Mouse (Mus musculus) limb, embryonic 10.5 days (tissue): ENCODE results near the gene Ankrd13d. TPM values are rescaled to one million over a fixed set of nuclear protein-coding genes. Genes with fewer than 3 reads are reported as not detected.

Experiments used
- DNase-seq: peaks from one replicate; pipeline ENCODE4 v3.0.0-alpha.2; 2017; ENCODE audit warnings: low spot score
- H3K27ac ChIP-seq: fragments of 300-500 bp; sonication (generic); 2 replicates; pipeline ENCODE4 v1.5.1; 2016; ENCODE audit warnings: mild to moderate bottlenecking
- H3K27me3 ChIP-seq: fragments of 300-500 bp; sonication (generic); 2 replicates; pipeline ENCODE4 v1.6.1; 2016; ENCODE audit warnings: low read depth, mild to moderate bottlenecking; ENCODE audit not compliant: poor library complexity, severe bottlenecking
- H3K36me3 ChIP-seq: fragments of 300-500 bp; sonication (generic); 2 replicates; pipeline ENCODE4 v1.6.1; 2016; ENCODE audit warnings: mild to moderate bottlenecking, moderate library complexity
- H3K4me1 ChIP-seq: fragments of 300-500 bp; sonication (generic); 2 replicates; pipeline ENCODE4 v1.6.1; 2016
- H3K4me3 ChIP-seq: fragments of 300-500 bp; sonication (generic); 2 replicates; pipeline ENCODE4 v1.5.1; 2016; ENCODE audit warnings: mild to moderate bottlenecking, moderate library complexity
- H3K9me3 ChIP-seq: fragments of 300-500 bp; sonication (generic); replicated peaks from 2 replicates; pipeline ENCODE4 v1.6.1; 2016; ENCODE audit warnings: mild to moderate bottlenecking
- WGBS: fragments of 180-500 bp; shearing (Covaris S2); methylation state at CpG from one replicate; pipeline ENCODE4 v1.1.7; 2016; 5-methylcytosine and 5-hydroxymethylcytosine counted together
- polyA plus RNA-seq: library from polyadenylated mRNA; unstranded; fragments of >200 nt; fragmentation: Nextera tagmentation; extraction: Ambion mirVana; gene quantifications from 2 replicates; pipeline ENCODE4 v1.2.1, GENCODE M21; 2016

Gene Ankrd13d
- polyA plus RNA-seq, 1 experiment from 2014 or later = 7.9 TPM

GRCm38 (mm10) chr19:4309302-4309701, 26.4 kb upstream of the Ankrd13d start:
- H3K27ac ChIP-seq = no peak overlapping the region
- no peaks in the 10 kb centered on the region for H3K27me3 ChIP-seq
- WGBS = 95% methylated on average over 4 of the region's 4 CpGs
- peaks cover 18% of the 10 kb centered on the region for H3K4me1 ChIP-seq
- DNase-seq = no peak
- H3K9me3 ChIP-seq = no peaks in the 10 kb centered on the region
- H3K36me3 ChIP-seq = peaks cover 10% of the 10 kb centered on the region
- no peak overlapping the region for H3K4me3 ChIP-seq

- WGBS = 13% methylated on average over 42 of the region's 46 CpGs
- Histone ChIP-seq H3K27ac (peak within 1 kb of the TSS; percentile 93), H3K4me3 (peak within 1 kb of the TSS; percentile 89), H3K27me3 (no peaks in the 10 kb centered on the region), H3K36me3 (no peaks in the 10 kb centered on the region), H3K4me1 (peaks cover 49% of the 10 kb centered on the region), H3K9me3 (no peaks in the 10 kb centered on the region)
- peak; percentile 91 for DNase-seq
These were observed 23.2 kb upstream of the Ankrd13d start, which contains the start of gene Grk2 for GRCm38 (mm10) chr19:4306190-4306577. Grk2 (minus strand) TSS chr19:4306222.

GRCm38 (mm10) chr19:4305491-4306189, 22.7 kb upstream of the Ankrd13d start:
- Histone ChIP-seq H3K27ac (peak overlapping the region; percentile 93), H3K4me3 (peak overlapping the region; percentile 89), H3K36me3 (no peaks in the 10 kb centered on the region), H3K4me1 (peaks cover 55% of the 10 kb centered on the region), H3K9me3 (no peaks in the 10 kb centered on the region), H3K27me3 (no peaks in the 10 kb centered on the region)
- 3% methylated on average over 68 of the region's 68 CpGs for WGBS
- DNase-seq = peak; percentile 76

GRCm38 (mm10) chr19:4304871-4305321, 22.0 kb upstream of the Ankrd13d start:
- H3K27ac ChIP-seq = peak overlapping the region; percentile 93; the same call in 1 of the 2 replicates
- DNase-seq = no peak
- WGBS = 58% methylated on average over 4 of the region's 4 CpGs

GRCm38 (mm10) chr19:4304251-4304821, 21.4 kb upstream of the Ankrd13d start:
- Histone ChIP-seq H3K27me3 (no peaks in the 10 kb centered on the region), H3K4me1 (peaks cover 68% of the 10 kb centered on the region), H3K27ac (peak overlapping the region; percentile 20; the same call in 1 of the 2 replicates), H3K36me3 (0 out of 2 replicates have a peak, but pooled peaks cover 3% of the 10 kb centered on the region), H3K4me3 (peak overlapping the region; percentile 89), H3K9me3 (no peaks in the 10 kb centered on the region)
- DNase-seq = no peak
- WGBS = 82% methylated on average over 5 of the region's 5 CpGs

More at GRCm38 (mm10) chr19:4304871-4305321, 22.0 kb upstream of the Ankrd13d start:
- no peaks in the 10 kb centered on the region for H3K27me3 ChIP-seq
- H3K36me3 ChIP-seq = 0 out of 2 replicates have a peak, but pooled peaks cover 3% of the 10 kb centered on the region
- peaks cover 62% of the 10 kb centered on the region for H3K4me1 ChIP-seq
- no peaks in the 10 kb centered on the region for H3K9me3 ChIP-seq
- peak overlapping the region; percentile 89 for H3K4me3 ChIP-seq

- Histone ChIP-seq H3K9me3 (no peaks in the 10 kb centered on the region), H3K27me3 (no peaks in the 10 kb centered on the region), H3K4me3 (no peak overlapping the region), H3K36me3 (0 out of 2 replicates have a peak, but pooled peaks cover 3% of the 10 kb centered on the region), H3K4me1 (peaks cover 72% of the 10 kb centered on the region), H3K27ac (no peak overlapping the region)
- WGBS = 91% methylated on average over 5 of the region's 5 CpGs
- DNase-seq = no peak
These were observed 20.7 kb upstream of the Ankrd13d start for GRCm38 (mm10) chr19:4303640-4303995.

- Histone ChIP-seq H3K4me1 (peaks cover 72% of the 10 kb centered on the region), H3K36me3 (peaks cover 7% of the 10 kb centered on the region), H3K4me3 (peak overlapping the region; percentile 34), H3K27ac (peak overlapping the region; percentile 74; the same call in 1 of the 2 replicates), H3K27me3 (no peaks in the 10 kb centered on the region), H3K9me3 (no peaks in the 10 kb centered on the region)
- 71% methylated on average over 7 of the region's 7 CpGs for WGBS
- DNase-seq = no peak
These were observed 20.2 kb upstream of the Ankrd13d start for GRCm38 (mm10) chr19:4302936-4303639.

- Histone ChIP-seq H3K27ac (peak overlapping the region; percentile 74), H3K27me3 (no peaks in the 10 kb centered on the region), H3K9me3 (no peaks in the 10 kb centered on the region), H3K36me3 (peaks cover 13% of the 10 kb centered on the region), H3K4me3 (peak overlapping the region; percentile 34), H3K4me1 (peaks cover 72% of the 10 kb centered on the region)
- DNase-seq = no peak
- 36% methylated on average over 21 of the region's 21 CpGs for WGBS
These were observed 19.1 kb upstream of the Ankrd13d start for GRCm38 (mm10) chr19:4301735-4302651.

- 75% methylated on average over 11 of the region's 11 CpGs for WGBS
- peak overlapping the region; percentile 34 for H3K4me3 ChIP-seq
These were observed 18.2 kb upstream of the Ankrd13d start for GRCm38 (mm10) chr19:4300852-4301734.

GRCm38 (mm10) chr19:4300271-4300704, 17.4 kb upstream of the Ankrd13d start:
- H3K4me1 ChIP-seq = peaks cover 63% of the 10 kb centered on the region

More at GRCm38 (mm10) chr19:4300852-4301734, 18.2 kb upstream of the Ankrd13d start:
- peak overlapping the region; percentile 74 for H3K27ac ChIP-seq
- H3K36me3 ChIP-seq = peaks cover 20% of the 10 kb centered on the region
- peaks cover 67% of the 10 kb centered on the region for H3K4me1 ChIP-seq
- no peaks in the 10 kb centered on the region for H3K27me3 ChIP-seq
- H3K9me3 ChIP-seq = no peaks in the 10 kb centered on the region
- DNase-seq = no peak

GRCm38 (mm10) chr19:4299574-4300270, 16.8 kb upstream of the Ankrd13d start:
- no peak for DNase-seq
- Histone ChIP-seq H3K9me3 (no peaks in the 10 kb centered on the region), H3K4me1 (peaks cover 59% of the 10 kb centered on the region), H3K27ac (0 out of 2 replicates have a peak overlapping the region, but pooled peaks have one; percentile 33), H3K27me3 (no peaks in the 10 kb centered on the region), H3K36me3 (peaks cover 32% of the 10 kb centered on the region), H3K4me3 (no peak overlapping the region)
- WGBS = 84% methylated on average over 6 of the region's 6 CpGs

More at GRCm38 (mm10) chr19:4300271-4300704, 17.4 kb upstream of the Ankrd13d start:
- H3K27me3 ChIP-seq = no peaks in the 10 kb centered on the region
- no peak for DNase-seq
- no peaks in the 10 kb centered on the region for H3K9me3 ChIP-seq
- H3K4me3 ChIP-seq = no peak overlapping the region
- H3K36me3 ChIP-seq = peaks cover 27% of the 10 kb centered on the region
- 44% methylated on average over 7 of the region's 7 CpGs for WGBS
- H3K27ac ChIP-seq = peak overlapping the region; percentile 33; the same call in 1 of the 2 replicates
